Mouse (Mus musculus): ENCODE data around the gene Ccng1.

Gene Ccng1

GRCm38 (mm10) chr11:40755109-40755627, at the start of gene Ccng1:
TSS of gene Ccng1 (minus strand) at chr11:40755311.
- peak; percentile 97 for DNase-seq (ENCODE audit: low read depth)

- peak; percentile 86 for DNase-seq (ENCODE audit: low read depth)
These were observed 35.2 kb upstream of the Ccng1 start for GRCm38 (mm10) chr11:40790307-40790706.

- DNase-seq (ENCODE audit: low read depth), result no peak
These were observed 34.6 kb upstream of the Ccng1 start for GRCm38 (mm10) chr11:40789701-40790100.

- no peak for DNase-seq (ENCODE audit: low read depth)
These were observed 31.8 kb upstream of the Ccng1 start for GRCm38 (mm10) chr11:40786900-40787299.

- DNase-seq (ENCODE audit: low read depth), result no peak
These were observed 29.2 kb upstream of the Ccng1 start for GRCm38 (mm10) chr11:40784326-40784725.

GRCm38 (mm10) chr11:40783346-40783745, 28.2 kb upstream of the Ccng1 start:
- DNase-seq (ENCODE audit: low read depth), result no peak

- no peak for DNase-seq (ENCODE audit: low read depth)
These were observed 26.7 kb upstream of the Ccng1 start for GRCm38 (mm10) chr11:40781857-40782256.

- peak; percentile 81 for DNase-seq (ENCODE audit: low read depth)
These were observed 20.5 kb upstream of the Ccng1 start for GRCm38 (mm10) chr11:40775315-40776269.

- no peak for DNase-seq (ENCODE audit: low read depth)
These were observed 9.6 kb upstream of the Ccng1 start for GRCm38 (mm10) chr11:40764690-40765089.

- peak; percentile 51 for DNase-seq (ENCODE audit: low read depth)
These were observed 8.3 kb upstream of the Ccng1 start for GRCm38 (mm10) chr11:40763395-40763794.

GRCm38 (mm10) chr11:40759896-40760295, 4.8 kb upstream of the Ccng1 start:
- DNase-seq (ENCODE audit: low read depth), result no peak

- no peak for DNase-seq (ENCODE audit: low read depth)
These were observed 857 bp upstream of the Ccng1 start for GRCm38 (mm10) chr11:40755968-40756367.

- no peak for DNase-seq (ENCODE audit: low read depth)
These were observed 425 bp downstream of the Ccng1 start for GRCm38 (mm10) chr11:40754664-40755107.

GRCm38 (mm10) chr11:40753836-40754235, 1.3 kb downstream of the Ccng1 start:
- DNase-seq (ENCODE audit: low read depth), result no peak

GRCm38 (mm10) chr11:40747716-40748115, 7.4 kb downstream of the Ccng1 start:
- DNase-seq (ENCODE audit: low read depth), result no peak

GRCm38 (mm10) chr11:40746361-40746760, 8.8 kb downstream of the Ccng1 start:
- no peak for DNase-seq (ENCODE audit: low read depth)

GRCm38 (mm10) chr11:40744348-40744747, 10.8 kb downstream of the Ccng1 start:
- DNase-seq (ENCODE audit: low read depth), result no peak

- no peak for DNase-seq (ENCODE audit: low read depth)
These were observed 13.4 kb downstream of the Ccng1 start for GRCm38 (mm10) chr11:40741605-40742262.

- DNase-seq (ENCODE audit: low read depth), result no peak
These were observed 17.7 kb downstream of the Ccng1 start for GRCm38 (mm10) chr11:40737369-40737768.

GRCm38 (mm10) chr11:40734251-40734752, 20.8 kb downstream of the Ccng1 start:
- peak; percentile 28 for DNase-seq (ENCODE audit: low read depth)

GRCm38 (mm10) chr11:40733339-40734174, 21.6 kb downstream of the Ccng1 start, which contains the start of the genes Hmmr and Nudcd2:
TSS of gene Hmmr (minus strand) at chr11:40733422.
TSS of gene Nudcd2 (plus strand) at chr11:40733667.
- DNase-seq (ENCODE audit: low read depth), result peak; percentile 98

- no peak for DNase-seq (ENCODE audit: low read depth)
These were observed 22.1 kb downstream of the Ccng1 start for GRCm38 (mm10) chr11:40732997-40733338.
